Mouse (Mus musculus): Measurements from ENCODE around the gene Cbx4.

Cbx4 gene

DNA sequence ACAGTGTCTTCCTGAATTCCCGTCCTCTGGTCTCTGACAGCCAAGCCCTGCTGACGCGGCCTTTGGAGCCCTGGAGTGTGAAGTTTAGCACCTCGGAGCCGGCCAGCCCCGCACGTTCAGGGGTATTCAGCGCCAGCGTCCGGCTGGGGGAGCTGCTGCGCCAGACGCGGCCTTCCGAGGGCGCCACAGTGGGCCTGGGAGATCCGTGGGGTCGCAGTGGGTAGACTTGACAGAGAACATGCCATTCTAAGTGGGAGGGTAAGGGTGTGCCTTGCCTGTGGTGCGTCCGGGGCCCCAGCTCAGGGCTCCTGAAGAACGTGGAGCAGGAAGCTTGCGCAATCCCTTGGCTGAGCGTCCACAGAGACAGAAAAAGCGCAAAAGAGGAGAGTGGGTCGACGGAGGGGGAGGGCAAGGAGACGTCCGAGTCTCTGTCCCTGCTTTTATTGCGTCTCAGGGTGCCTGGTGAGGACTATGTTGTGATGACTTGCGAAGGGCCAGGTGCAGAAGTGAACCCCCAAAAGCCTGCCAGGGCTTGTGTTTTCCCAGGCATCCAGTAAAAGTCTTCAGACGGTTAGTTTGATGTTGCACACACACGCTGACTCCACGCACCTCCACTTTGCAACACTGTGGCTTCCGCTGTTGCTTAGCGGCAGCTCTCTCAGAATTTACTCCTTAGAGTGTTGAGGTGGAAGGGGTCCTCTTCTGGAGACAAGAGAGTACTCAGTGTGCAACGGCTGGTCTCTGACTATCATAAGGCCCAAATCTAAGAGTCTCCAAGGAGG, 1.5 kb upstream of the Cbx4 start:
- intact Hi-C loops (cut with DNase I): loop anchor here (2.0 kb wide), 2 partner anchors 47 to 99 kb away; partner anchors contain the start of gene Cbx8

DNA sequence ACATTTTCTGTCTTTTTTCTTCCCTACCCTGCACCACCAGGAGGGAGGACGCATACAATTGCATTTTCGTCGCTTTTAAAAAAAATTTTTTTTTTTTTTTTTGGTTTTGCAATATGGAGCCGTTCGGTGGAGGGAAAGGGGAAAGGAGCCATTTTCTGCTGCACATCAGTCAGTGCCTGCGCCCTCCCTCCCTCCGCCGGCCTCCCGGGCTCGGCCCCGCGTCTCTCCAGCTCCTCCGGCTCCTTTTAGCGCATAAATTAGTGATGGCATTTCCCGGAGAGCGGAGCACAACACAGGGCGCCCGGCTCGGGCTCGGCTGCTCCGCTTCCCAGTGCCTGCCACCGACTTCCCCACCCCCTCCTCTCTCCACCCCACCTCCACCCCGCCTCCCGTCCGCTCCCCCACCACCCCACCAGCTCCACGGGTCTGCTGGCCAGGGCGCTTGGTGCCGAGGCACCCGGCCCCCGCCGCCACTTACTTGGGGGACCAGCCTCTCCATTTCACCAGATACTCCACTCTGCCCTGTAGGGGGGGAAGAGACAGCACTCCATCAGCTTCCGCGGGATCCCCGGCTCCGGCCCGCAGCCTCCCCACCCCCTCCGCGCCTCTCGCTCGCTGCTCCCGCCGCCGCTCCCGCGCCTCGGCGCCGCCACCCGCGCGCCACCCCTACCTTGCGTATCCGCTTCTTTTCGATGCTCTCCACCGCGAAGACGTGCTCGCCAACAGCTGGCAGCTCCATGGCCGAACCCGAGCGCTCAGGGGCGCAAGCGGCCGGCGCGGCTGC, 550 bp downstream of the Cbx4 start:
- intact Hi-C loops (cut with DNase I): loop anchor here (2.0 kb wide), 1 partner anchor 101 kb away; no protein-coding TSS in a partner anchor

DNA sequence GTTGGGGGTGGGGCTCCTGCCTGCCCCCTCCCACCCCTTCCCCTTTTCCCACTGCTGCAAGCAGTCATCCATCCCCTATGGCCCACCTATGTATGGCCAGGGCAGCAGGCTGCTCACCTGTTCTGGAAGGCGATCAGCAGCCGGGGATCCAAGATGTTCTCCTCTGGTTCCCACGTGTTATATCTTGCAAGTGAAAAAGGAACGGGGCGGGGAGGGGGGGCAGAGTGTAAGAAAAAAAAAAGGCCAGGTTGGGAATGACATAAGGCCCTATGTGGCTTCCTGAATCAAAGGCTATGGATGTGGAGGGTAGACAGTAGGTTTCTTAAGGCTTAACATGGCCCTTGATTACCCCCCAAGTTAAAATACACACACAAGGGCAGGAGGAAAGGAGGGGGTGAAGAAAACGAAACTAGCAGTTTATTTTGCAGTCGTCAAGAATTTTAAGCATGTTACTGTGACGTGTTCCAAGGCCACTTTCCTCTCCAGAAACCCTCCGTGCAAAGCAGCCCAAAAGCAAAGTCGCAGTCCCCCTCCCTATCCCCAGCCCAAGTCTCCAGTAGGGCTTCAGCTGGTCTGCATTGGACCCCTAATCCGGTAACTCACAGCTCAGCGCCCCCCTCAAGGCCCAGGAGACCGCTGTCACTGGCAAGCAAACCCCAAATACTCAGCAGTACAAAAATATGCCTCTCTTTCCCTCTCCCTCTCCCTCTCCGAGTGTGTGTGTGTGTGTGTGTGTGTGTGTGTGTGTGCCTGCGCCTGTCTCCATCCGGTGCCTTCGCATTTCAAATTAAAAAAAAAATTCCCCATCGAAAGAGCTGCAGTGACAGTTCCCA, 1.4 kb downstream of the Cbx4 start:
- intact Hi-C loops (cut with DNase I): no loop called here

DNA sequence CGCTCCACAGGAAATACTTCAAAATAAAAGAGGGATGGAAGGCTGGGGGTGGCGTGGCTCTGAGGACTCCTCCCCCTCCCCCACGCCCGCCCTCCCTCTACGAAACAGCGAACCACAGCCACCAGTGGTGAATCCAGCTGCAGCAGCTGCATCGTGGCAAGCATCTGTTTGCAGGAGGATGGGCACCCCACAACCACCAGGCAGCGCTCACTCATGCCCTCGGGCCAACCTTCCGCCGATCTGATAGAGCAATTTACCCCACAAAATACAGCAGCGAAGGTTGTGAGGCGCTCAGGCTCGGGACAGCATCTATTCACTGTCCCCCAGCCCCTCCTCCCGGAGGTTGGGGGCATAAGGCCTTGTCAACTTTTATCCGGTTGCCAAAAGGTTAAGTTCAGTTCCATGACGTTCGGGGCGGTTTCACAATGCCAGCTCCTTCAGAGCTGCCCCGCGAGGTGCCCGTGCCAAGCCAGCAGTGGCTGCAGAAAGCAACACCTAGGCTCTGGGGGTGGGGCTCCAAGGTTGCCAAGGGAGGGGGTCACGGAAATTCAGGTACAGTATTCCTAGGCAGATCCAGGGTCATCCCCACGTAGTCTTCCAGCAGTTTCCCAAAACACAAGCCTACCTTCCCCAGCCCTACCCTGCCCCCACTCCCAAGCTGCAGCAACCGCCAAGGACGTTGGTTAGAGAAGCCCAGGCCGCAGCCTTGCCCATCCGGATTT, 2.1 kb downstream of the Cbx4 start:
- intact Hi-C loops (cut with DNase I): no loop called here

DNA sequence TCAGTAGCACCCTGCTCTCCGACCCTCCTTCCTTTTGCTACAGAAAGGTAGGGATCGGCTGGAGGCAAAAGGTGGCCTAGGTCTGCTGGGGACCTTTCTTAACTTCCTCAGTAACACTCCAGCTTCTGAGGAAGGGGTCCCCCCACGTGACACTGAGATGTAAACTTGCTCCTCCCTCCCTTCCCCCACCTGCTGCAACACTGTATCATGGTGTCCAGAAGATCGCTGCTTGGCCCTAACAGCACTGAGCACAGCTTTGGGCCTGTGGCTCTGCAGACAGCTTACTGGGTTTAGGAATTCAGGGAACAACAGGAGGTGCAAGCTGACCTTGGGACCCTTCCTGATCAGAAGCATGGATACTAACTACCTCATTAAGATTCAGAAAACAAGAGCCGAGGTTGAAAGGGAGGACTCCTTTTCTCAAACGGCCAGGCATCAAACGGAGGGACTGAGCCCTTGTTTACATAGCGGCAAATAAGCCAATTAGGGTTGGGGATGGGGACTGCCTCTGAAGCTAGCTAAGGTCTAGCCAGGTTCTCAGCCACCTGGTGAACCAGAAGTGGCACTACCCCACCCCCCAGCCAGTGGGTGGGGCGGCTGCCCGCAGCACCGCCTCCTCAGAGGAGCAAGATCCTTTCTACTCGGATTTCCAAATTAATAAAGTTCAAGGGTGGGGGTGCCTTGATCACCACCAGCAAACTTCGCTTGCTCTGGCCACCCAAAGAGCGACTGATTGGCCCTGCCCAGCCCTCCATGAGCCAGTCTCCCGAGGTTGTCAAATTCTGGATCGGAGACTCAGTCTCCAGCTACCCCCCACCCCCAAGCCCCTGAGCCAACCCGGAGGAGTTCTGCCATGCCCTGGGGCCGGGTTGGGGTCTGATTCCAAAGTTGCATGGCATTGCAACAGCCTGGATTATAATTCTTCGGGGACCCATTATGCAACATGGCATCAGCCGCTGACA, 3.1 kb downstream of the Cbx4 start:
- intact Hi-C loops (cut with DNase I): no loop called here

- intact Hi-C loops (cut with DNase I): no loop called here
These were observed 4.0 kb downstream of the Cbx4 start for GRCm38 (mm10) chr11:119081839-119082637.

DNA sequence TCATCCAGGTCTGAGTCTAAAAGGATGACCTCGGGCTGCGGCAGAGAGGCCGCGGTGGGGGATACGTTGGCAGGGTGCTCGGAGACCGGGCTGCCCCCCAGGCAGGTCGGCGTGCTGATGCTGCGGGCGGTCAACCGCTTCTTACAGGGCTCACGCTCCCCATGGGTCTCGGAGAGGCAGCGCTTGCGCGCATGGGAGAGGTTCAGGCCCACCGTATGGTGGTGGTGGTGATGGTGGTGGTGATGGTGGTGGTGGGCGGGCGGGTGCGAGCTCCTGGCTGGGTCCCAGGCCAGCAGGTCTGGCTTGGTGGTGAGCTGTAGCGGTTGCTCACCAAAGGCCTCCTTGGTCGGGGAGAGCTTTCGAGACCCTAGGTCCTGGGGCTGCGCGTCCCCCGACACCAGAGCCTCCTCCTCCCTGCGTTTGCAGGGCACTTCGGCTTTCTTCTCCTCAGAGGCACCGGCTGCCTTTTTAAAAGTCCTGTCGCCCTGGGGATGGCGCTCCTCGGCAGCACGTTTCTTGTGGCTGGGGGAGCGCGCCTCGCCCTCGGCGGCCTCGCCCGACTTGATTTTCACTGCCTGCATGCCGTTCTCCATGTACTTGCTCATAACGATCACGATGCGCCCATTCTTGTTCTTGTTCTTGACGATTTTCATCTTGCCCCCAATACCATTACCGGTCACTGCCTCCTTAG, 4.7 kb downstream of the Cbx4 start:
- intact Hi-C loops (cut with DNase I): no loop called here

DNA sequence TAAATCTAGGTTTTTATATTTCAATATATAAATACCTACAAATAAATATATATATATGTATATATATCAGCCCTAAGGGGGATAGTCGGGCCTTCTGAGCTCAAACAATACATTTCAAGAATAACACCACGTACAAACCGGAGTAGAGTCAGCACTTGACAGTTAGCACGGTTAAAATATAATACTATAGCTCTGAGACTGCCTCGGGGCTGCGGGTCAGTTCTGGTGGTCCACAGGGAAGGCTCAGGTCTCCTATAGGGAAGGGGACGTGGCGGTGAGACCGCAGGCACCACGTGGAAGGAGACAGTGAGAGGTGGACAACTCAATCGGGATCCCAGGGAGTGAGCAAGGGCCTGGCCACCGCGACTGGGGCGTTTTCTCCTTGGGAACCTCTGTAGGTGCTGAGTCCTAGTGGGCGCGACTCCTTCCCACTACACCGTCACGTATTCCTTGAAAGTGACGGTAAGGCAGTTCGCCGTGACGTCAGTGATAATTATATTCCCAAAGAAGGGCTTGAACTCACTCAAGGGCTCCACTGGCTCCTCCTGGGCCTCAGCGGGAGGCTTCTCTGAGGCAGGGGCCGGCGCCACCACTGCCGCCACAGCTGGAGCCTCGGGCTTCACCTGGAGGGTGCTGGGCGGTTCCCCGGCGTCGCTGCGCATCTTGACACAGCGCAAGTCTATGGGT, 5.4 kb downstream of the Cbx4 start:
- intact Hi-C loops (cut with DNase I): no loop called here

GRCm38 (mm10) chr11:119079445-119079837, 6.6 kb downstream of the Cbx4 start:
- intact Hi-C loops (cut with DNase I): no loop called here

GRCm38 (mm10) chr11:119078691-119079444, 7.2 kb downstream of the Cbx4 start:
- intact Hi-C loops (cut with DNase I): no loop called here

GRCm38 (mm10) chr11:119077755-119078154, 8.3 kb downstream of the Cbx4 start:
- intact Hi-C loops (cut with DNase I): no loop called here

DNA sequence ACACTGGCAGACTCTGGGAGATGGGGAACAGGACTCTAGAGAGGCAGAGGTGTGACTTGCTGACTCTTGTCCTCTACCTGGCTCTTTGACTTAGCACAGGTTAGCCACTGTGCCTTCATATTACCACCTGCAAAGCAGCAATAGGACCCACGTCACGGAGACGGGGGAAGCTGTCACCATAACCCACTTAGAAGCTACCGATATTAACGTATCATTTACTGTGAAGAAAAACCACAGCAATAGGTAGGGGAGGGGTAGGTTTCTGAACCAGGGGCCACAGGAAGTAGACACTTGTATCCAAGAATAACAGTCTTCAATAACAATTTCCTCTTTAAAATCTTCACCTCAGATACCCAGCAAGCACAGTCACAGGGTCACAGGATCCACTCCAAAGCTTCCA, 10.2 kb downstream of the Cbx4 start:
- intact Hi-C loops (cut with DNase I): no loop called here

GRCm38 (mm10) chr11:119073876-119074433, 12.1 kb downstream of the Cbx4 start:
- intact Hi-C loops (cut with DNase I): no loop called here

DNA sequence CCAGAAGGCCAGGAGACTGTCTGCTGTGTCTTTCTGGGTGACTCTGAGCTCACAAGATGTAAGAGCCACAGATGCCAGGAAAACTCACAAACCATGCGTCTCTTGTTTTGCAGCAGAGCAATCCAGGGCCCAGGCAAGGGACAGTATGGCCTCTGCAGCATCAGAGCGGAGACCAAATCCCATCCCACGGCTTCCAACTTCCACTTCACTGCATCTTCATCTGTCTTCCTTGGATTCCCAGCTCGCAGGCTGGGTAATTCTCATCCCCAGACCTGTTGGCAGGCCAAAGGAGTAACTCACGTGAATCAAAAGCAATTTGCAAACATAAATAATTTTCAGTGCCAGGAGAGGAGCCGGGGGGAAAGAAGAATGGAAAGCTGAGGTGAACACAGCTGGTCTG, 13.0 kb downstream of the Cbx4 start:
- intact Hi-C loops (cut with DNase I): no loop called here

DNA sequence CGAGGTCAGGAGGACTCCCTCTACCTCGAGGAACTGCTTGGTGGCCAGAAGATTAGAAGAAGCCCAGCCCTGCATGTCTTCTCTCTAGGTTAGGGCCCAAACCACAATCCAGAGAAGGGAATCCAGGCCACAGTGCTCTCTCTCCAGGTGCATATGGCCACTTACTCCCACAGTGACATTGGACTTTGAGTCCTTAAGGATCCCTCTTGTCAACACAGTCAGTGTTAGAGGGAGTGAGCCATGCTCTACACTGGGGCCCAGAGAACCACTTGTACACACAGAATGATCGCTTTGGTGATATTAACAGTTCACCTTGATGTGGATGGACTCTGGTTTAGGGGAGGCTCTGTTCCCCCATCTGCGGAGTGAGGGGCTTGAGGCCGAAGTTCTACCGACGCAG, 13.8 kb downstream of the Cbx4 start:
- intact Hi-C loops (cut with DNase I): no loop called here

- intact Hi-C loops (cut with DNase I): no loop called here
These were observed 19.2 kb downstream of the Cbx4 start for GRCm38 (mm10) chr11:119066841-119067240.

- intact Hi-C loops (cut with DNase I): no loop called here
These were observed 26.8 kb downstream of the Cbx4 start for GRCm38 (mm10) chr11:119059256-119059655.

Measured in adrenal gland (tissue).